Mouse (Mus musculus): ENCODE results near the gene Zfp119b.
A peak's percentile ranks its signal among the peaks of the same experiment; 100 is the strongest.

Gene Zfp119b

GRCm38 (mm10) chr17:55949400-55949799 lies at the start of gene Zfp119b:
Zfp119b (minus strand) TSS chr17:55949500.
- no peak for DNase-seq (ENCODE audit: low read depth)

DNA sequence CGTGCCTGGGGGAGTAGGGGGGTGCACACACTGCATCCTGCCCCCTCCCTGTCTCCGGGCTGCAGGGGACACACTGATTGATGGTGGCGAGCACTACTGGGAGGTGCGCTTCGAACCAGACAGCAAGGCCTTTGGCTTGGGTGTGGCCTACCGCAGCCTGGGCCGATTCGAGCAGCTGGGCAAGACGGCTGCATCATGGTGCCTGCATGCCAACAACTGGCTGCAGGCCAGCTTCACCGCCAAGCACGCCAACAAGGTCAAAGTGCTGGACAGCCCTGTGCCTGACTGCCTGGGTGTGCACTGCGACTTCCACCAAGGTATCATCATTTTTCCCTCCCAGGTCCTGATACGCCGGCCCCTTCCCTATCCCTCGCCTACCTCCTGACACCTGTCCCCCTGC lies 46.7 kb upstream of the Zfp119b start:
- no peak for DNase-seq (ENCODE audit: low read depth)

- no peak for DNase-seq (ENCODE audit: low read depth)
These were observed 41.1 kb upstream of the Zfp119b start for GRCm38 (mm10) chr17:55990278-55990898.

- DNase-seq (ENCODE audit: low read depth) = no peak
These were observed 37.0 kb upstream of the Zfp119b start, which contains the start of gene Fsd1 for GRCm38 (mm10) chr17:55986030-55986961. Fsd1 (plus strand) TSS chr17:55986509.

GRCm38 (mm10) chr17:55977301-55977700 lies 28.0 kb upstream of the Zfp119b start:
- DNase-seq (ENCODE audit: low read depth) = no peak

GRCm38 (mm10) chr17:55976255-55976862 lies 27.1 kb upstream of the Zfp119b start:
- DNase-seq (ENCODE audit: low read depth) = peak; percentile 82

DNA sequence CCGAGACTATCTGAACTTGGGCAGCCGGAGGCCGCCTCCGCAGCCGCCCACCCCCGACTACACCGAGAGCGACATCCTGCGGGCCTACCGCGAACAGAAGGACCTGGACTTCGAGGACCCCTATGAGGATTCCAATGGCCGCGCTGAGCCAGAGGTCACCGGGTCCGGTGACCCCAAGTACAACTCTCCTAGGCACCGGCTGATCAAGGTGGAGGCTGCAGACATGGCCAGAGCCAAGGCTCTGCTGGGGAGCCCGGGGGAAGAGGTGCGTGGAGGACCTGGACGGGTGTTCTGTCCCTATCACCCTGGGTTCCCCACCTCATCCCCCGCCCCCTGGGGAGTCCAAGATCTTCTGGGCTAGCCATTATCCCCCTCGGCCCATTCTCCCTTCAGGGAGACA lies 22.2 kb upstream of the Zfp119b start:
- DNase-seq (ENCODE audit: low read depth) = no peak

DNA sequence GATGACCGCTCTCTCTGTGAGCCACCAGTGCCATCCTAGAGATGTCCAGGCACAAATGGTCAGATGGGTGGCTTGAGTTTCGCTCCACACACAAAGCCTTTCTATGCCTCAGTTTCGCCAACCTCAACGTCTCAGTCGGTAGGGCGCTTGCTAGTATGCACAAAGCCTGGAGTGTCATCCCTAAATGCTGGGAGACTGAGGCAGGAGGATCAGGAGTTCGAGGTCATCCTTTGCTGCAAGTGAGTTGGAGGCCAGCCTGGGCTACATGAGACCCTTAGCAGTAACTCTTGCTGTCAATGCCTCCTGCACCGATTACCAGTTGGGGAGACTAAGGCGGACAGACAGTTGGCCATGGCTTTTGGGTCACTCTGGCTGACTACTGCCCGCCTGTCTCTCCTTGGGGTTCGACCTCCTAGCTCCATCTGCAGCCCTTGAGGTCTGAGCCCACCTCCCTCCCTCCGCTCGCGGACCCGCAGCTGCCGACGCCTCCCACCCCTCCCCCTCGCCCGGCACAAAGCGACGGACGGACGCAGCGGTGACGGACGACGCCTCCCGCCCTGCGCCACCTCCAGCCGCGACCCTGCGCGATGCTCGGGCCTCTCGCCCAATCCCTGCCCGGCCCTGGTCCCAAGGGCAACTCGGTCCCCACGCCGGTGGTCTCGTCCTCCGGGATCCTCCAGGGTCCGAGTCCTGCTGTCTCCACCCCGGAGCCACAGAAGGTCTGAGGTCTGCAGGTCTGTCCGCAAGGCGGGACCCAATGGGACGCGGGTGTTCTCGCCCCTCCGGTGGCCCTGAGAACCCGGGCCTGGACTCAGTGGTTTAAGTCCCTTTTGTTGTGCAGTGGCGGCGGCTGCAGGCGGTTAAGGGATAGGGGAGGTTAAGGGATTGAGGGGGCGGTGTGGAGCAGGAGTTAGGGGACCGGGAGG lies 20.9 kb upstream of the Zfp119b start, which contains the start of gene Shd:
Shd (plus strand) TSS at position 502 of the 926 bp plus-strand sequence.
- DNase-seq (ENCODE audit: low read depth) = no peak

GRCm38 (mm10) chr17:55969560-55969959 lies 20.3 kb upstream of the Zfp119b start:
- no peak for DNase-seq (ENCODE audit: low read depth)

DNA sequence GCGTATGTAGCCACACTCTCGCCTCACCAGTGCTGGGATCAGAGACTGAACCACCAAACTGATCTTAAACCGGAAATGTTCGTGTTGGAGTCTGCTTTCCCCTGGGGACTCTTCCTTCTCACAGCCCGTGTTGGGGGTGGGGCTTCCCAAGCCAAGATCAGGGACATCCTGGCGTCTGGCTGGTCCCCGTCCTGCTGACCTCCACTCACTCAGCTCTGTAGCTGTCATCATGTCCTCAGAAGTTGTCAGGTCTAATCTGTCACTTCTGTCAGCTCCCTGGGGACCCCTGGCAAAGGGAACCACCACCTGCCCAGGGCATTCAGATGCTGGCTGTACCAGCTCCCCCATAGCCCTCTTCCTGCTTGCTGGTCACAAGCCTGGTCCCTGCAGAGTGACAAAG lies 18.9 kb upstream of the Zfp119b start:
- DNase-seq (ENCODE audit: low read depth) = no peak

DNA sequence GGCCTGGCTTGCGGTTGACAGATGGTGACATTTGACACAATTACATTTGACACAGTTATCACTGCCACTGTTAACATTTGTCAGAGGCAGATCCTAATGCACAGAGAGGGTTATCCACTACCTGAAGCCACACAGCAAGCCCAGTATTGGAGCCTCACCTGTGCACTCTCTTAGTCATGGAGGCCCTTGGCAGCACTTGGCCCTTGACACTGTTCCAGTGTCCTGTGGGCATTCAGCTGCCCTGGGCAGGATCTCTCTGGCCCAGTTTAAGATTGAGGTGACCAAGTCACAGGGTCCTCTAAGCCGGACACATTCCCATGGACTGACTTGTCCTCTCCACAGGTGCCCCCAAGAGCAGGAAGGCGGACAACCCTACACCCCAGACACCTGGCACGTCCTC lies 17.9 kb upstream of the Zfp119b start:
- no peak for DNase-seq (ENCODE audit: low read depth)

DNA sequence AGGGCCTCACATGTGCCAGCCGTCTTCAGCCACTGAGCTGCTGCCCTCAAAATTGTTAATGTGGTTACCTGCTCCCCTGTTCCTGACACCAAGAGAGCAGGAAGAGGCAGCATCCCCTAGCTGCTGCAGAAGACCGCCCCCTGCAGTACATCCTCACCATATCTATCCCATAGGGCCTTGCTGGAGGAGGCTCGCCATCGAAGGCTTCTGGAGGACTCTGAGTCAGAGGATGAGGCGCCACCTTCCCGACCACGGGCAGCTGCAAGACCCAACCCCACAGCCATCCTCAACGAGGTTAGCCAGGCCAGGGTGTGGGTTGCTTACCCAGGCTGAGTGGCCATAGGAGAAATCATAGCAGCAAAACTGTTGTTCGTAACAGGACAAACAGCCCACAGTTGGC lies 15.7 kb upstream of the Zfp119b start:
- DNase-seq (ENCODE audit: low read depth) = no peak

DNA sequence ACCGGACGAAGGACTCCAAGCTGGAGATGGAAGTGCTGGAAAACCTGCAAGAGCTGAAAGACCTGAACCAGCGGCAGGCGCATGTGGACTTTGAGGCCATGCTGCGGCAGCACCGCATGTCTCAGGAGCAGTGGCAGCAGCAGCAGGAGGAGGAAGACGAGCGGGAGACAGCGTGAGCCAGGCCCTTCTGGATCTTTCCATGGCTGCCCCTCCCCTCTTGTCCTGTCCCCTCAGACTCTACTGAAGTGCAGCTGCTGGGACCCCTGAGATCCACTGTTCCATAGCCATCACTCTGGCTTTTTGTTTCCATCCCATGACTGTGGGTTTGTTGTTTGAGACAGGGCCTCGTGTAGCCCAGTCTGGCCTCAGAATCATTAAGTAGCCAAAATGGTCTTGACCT lies 15.2 kb upstream of the Zfp119b start:
- no peak for DNase-seq (ENCODE audit: low read depth)

DNA sequence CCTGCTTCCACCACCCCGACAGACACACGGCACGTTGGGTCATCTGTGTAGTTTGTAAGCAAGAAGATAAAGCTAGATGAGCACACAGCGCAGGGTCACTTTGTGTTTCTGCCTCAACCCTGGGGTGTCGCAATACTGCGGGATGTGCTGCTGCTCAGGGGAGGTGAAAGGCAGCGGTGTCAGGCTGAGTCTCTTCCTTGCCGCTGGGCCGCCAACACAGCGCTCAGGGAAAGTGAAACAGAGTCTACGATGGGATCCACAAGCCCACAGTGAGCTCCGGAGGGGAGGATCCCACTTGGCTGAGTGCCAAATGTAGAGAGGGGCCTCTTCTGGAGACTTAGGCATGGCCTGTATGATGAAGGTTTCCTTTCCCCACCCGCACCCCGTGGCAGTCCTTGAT lies 13.9 kb upstream of the Zfp119b start:
- DNase-seq (ENCODE audit: low read depth) = no peak

- no peak for DNase-seq (ENCODE audit: low read depth)
These were observed 12.3 kb upstream of the Zfp119b start for GRCm38 (mm10) chr17:55961631-55962030.

GRCm38 (mm10) chr17:55960791-55961190 lies 11.5 kb upstream of the Zfp119b start:
- no peak for DNase-seq (ENCODE audit: low read depth)

DNA sequence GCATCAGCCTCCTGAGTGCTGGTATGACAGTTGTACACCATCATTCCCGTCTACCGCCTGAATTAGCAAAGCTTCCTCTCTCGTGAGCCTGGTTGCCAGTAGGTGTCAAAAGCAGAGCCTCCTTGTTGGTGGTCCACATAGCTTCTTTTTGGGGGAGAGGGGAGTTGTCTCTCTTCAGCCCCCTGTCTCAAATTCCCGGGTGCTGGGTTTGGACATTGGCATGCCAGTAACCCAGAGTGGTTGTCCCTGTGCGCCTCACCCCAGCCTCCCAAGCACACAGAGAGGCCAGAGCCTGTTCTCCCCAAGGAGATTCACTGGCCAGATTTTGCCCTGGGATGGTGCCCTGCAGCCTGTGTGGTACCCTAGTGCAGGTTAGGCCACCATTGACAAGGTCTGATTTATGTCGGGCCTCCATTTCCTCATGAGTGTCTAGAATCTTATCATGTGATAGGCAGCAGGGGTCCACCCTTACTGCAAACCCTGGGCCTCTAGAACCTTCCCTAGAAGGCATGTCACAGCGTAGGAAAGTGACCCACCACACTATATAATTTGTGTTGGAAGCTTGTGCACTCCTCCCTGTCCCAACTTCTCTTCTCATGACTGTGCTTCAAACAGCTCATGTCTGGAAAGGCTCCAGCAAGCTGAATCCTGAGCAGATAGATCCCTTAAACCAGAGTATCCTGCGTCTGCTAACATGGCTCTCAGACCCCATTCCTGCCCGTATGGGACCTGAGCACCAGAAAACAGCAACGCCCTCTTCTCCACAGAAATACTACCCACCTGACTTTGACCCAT lies 10.8 kb upstream of the Zfp119b start:
- no peak for DNase-seq (ENCODE audit: low read depth)

GRCm38 (mm10) chr17:55958918-55959728 lies 9.8 kb upstream of the Zfp119b start, which contains the start of gene Yju2:
Yju2 (plus strand) TSS chr17:55959099.
- peak; percentile 96 for DNase-seq (ENCODE audit: low read depth)

- DNase-seq (ENCODE audit: low read depth) = no peak
These were observed 9.2 kb upstream of the Zfp119b start for GRCm38 (mm10) chr17:55958584-55958886.

Data from naive thymus-derived CD4-positive, alpha-beta T cell, adult 2 months (primary cell).